Mouse (Mus musculus) limb, embryonic 14.5 days (tissue): ENCODE results near the gene Mlf2. TPM values are rescaled to one million over a fixed set of nuclear protein-coding genes. Genes with fewer than 3 reads are reported as not detected.
A peak's percentile ranks its signal among the peaks of the same experiment; 100 is the strongest.

Experiments used
- ATAC-seq: fragments of 200-750 bp; cut with Nextera tagmentation; 2 replicates; pipeline ENCODE4 v1.8.0; 2017; ENCODE audit warnings: low read depth, moderate number of reproducible peaks, moderate TSS enrichment; ENCODE audit not compliant: low FRiP score
- DNase-seq: peaks from one replicate; pipeline ENCODE4 v3.0.0-alpha.2; 2015; ENCODE audit warnings: low spot score
- H3K27ac ChIP-seq: fragments of 300-500 bp; sonication (generic); replicated peaks from 2 replicates; pipeline ENCODE4 v1.5.1; 2014; ENCODE audit warnings: low read depth, mild to moderate bottlenecking, low read length, moderate library complexity, mixed read lengths
- H3K27me3 ChIP-seq: fragments of 300-500 bp; sonication (generic); 2 replicates; pipeline ENCODE4 v1.6.1; 2014; ENCODE audit warnings: low read length, mixed read lengths; ENCODE audit not compliant: control insufficient read depth, insufficient read depth
- H3K36me3 ChIP-seq: fragments of 300-500 bp; sonication (generic); 2 replicates; pipeline ENCODE4 v1.6.1; 2014; ENCODE audit warnings: mild to moderate bottlenecking, low read length, moderate library complexity, mixed read lengths; ENCODE audit not compliant: control insufficient read depth, insufficient read depth
- H3K4me1 ChIP-seq: fragments of 300-500 bp; sonication (generic); 2 replicates; pipeline ENCODE4 v1.6.1; 2014; ENCODE audit warnings: antibody characterized with exemption, low read length, mixed read lengths; ENCODE audit not compliant: control insufficient read depth, insufficient read depth
- H3K4me2 ChIP-seq: fragments of 300-500 bp; sonication (generic); replicated peaks from 2 replicates; pipeline ENCODE4 v1.6.1; 2014; ENCODE audit warnings: low read depth, mild to moderate bottlenecking, low read length, moderate library complexity; ENCODE audit not compliant: severe bottlenecking
- H3K4me3 ChIP-seq: fragments of 300-500 bp; sonication (generic); replicated peaks from 2 replicates; pipeline ENCODE4 v1.5.1; 2014; ENCODE audit warnings: low read length
- H3K9ac ChIP-seq: fragments of 300-500 bp; sonication (generic); 2 replicates; pipeline ENCODE4 v1.6.1; 2014; ENCODE audit warnings: mild to moderate bottlenecking, low read depth, low read length, moderate library complexity; ENCODE audit not compliant: severe bottlenecking
- H3K9me3 ChIP-seq: fragments of 300-500 bp; sonication (generic); 2 replicates; pipeline ENCODE4 v1.6.1; 2016; ENCODE audit warnings: low read length; ENCODE audit not compliant: control insufficient read depth
- POLR2A ChIP-seq: fragments of 200-500 bp; IDR thresholded peaks from 2 replicates; pipeline ENCODE4 v1.8.0; 2012; ENCODE audit warnings: inconsistent platforms, mild to moderate bottlenecking, moderate library complexity, borderline replicate concordance; ENCODE audit not compliant: insufficient read depth, insufficient read length; ENCODE audit errors: extremely low read depth
- WGBS: fragments of 180-500 bp; shearing (Covaris S2); extraction: QIAGEN DNeasy Blood & Tissue Kit; methylation state at CpG from one replicate; pipeline ENCODE4 v1.1.7; 2014; 5-methylcytosine and 5-hydroxymethylcytosine counted together
- polyA plus RNA-seq, 2 experiments: library from polyadenylated mRNA; depleted of rRNA in 1 of 2; stranded (reverse) in 1 of 2; unstranded in 1 of 2; fragments of >200 nt; fragmentation: Nextera tagmentation in 1 of 2; extraction: Ambion mirVana in 1 of 2; gene quantifications; 2 replicates each; pipeline versions ENCODE4 v1.2.1 to v1.2.3; 2012 to 2014

Mlf2 gene
- polyA plus RNA-seq, 2 experiments: 355 to 407 TPM

DNA sequence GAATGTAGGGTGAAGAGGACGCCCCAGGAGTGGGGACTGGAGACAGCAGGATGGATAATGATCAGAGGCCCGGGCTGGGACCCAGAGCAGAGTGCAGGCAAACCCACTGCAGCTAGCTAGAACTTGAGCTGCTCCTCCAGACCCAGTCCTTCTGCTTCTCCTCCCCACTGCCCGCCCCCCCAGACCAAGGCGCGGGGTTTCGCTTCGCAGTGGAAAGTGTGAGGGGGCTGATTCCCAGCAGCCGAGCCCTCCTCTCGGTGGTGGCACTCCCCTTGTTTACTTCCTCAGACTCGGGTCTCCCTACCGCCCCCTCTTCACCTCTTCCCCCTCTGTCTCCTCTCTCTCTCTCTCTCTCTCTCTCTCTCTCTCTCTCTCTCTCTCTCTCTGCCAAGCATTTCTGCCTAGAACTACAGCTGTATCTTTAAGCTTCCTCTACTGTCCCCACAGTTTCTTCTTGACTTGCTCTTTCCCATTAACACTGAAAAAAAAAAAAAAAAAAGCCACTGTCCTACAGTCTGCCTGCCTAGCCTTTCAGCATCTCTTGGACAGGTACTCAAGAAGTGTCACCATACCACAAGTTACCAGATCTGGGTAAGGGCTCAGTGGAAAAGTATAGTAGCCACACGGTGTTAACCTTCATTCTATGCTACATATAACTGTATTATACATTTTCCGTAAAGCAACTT, 19.5 kb upstream of the Mlf2 start, which contains the start of gene Lag3:
Lag3 (minus strand) TSS at position 173 of the 686 bp plus-strand sequence.
- ATAC-seq: no peak; the same call in 1 of the 2 replicates
- DNase-seq: no peak

DNA sequence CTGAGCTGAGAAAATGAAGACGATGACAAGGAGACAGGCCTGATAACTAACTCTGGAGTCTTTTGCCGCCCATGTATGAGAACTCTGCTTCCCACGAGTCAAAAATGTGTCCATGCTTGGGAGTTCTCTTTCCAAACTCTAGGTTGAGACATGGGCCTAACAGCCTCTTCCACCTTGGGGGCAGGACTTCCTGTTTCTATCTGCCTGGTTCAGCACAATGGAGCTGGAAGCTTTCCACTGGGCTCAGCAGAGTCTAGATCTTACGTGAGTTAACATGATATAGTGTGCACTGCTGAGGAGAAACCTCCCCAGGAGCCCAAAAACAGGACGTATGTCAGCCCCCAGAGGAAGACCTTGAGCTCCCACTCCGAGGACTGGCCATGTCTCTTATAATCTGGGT, 18.0 kb upstream of the Mlf2 start:
- Histone ChIP-seq H3K9me3 (no peaks in the 10 kb centered on the region), H3K4me3 (no peak overlapping the region), H3K4me1 (peaks cover 21% of the 10 kb centered on the region), H3K9ac (no peak overlapping the region), H3K4me2 (no peak overlapping the region), H3K36me3 (peaks cover 26% of the 10 kb centered on the region), H3K27me3 (no peaks in the 10 kb centered on the region), H3K27ac (no peak overlapping the region)
- 76% methylated on average over 6 of the region's 6 CpGs for WGBS
- ATAC-seq (no peak), DNase-seq (no peak)
- TF ChIP-seq POLR2A: no peak

More for the DNA sequence above, 19.5 kb upstream of the Mlf2 start, which contains the start of gene Lag3:
- H3K9me3 ChIP-seq: no peaks in the 10 kb centered on the region
- TF ChIP-seq POLR2A: no peak
- no peaks in the 10 kb centered on the region for H3K27me3 ChIP-seq
- H3K9ac ChIP-seq: peak within 1 kb of the TSS; percentile 40
- H3K4me3 ChIP-seq: no peak within 1 kb of the TSS
- H3K36me3 ChIP-seq: peaks cover 26% of the 10 kb centered on the region
- peak within 1 kb of the TSS; percentile 29; the same call in 1 of the 2 replicates for H3K4me2 ChIP-seq
- WGBS: 20% methylated on average over 11 of the region's 13 CpGs
- no peak within 1 kb of the TSS; the same call in 1 of the 2 replicates for H3K27ac ChIP-seq
- peaks cover 18% of the 10 kb centered on the region for H3K4me1 ChIP-seq

DNA sequence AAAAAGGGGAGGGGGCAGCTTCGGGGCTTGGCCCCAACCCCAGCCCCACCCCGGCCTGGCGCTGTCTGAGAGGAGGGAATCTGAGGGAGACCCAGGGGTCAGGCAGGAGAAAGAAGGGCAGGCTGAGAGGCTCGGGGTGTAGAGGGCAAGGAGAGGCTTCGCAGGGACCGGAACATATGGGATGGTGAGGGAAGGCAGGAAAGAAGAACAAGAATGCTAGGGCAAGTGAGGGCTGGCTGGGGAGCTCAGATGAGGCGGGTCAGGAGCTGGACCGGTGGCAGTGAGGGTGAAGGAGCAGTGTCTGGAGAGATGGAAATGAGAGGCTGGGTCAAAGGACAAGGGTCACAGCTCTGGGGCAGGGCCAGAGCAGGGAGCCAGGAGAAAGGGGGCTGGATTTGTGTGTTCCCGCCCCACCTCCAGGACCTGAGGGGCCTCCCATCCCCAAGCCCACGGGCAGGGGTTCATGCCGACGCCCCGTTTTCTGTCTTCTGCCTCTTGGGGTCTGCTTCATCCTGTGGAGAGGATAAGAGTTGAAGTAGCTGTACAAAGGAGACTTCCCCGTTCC, 17.4 kb upstream of the Mlf2 start:
- H3K27ac ChIP-seq: no peak overlapping the region
- 77% methylated on average over 10 of the region's 14 CpGs for WGBS
- no peak overlapping the region for H3K4me2 ChIP-seq
- DNase-seq (no peak), ATAC-seq (no peak)
- H3K36me3 ChIP-seq: peaks cover 26% of the 10 kb centered on the region
- H3K9me3 ChIP-seq: no peaks in the 10 kb centered on the region
- TF ChIP-seq POLR2A: no peak
- peaks cover 27% of the 10 kb centered on the region for H3K4me1 ChIP-seq
- no peak overlapping the region for H3K9ac ChIP-seq
- no peak overlapping the region for H3K4me3 ChIP-seq
- no peaks in the 10 kb centered on the region for H3K27me3 ChIP-seq

DNA sequence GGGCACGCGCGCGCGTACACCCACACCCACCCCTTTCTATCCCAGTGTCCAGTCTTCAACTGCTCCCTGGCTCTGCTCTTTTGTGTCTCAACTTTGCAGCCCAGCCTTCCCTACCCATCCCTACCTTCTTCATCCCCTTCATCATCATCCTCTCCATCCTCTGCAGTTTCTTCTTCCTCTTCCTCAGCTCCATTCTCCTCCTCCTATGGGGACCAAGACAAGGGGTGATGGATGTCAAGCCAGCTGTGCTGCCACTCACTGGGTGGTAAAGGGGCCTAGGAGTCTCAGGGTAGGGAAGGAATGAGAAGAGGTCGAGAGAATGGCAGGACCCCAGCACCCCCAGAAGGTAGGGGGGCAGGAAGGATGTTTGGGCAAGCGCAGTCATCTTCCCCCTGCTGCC, 16.7 kb upstream of the Mlf2 start:
- DNase-seq (no peak), ATAC-seq (no peak)
- H3K4me1 ChIP-seq: peaks cover 32% of the 10 kb centered on the region
- H3K4me3 ChIP-seq: no peak overlapping the region
- no peak overlapping the region for H3K27ac ChIP-seq
- no peaks in the 10 kb centered on the region for H3K27me3 ChIP-seq
- H3K9me3 ChIP-seq: no peaks in the 10 kb centered on the region
- peaks cover 26% of the 10 kb centered on the region for H3K36me3 ChIP-seq
- H3K4me2 ChIP-seq: no peak overlapping the region
- H3K9ac ChIP-seq: no peak overlapping the region
- whole genome bisulfite sequencing: 84% methylated on average over 7 of the region's 7 CpGs
- TF ChIP-seq POLR2A: no peak

DNA sequence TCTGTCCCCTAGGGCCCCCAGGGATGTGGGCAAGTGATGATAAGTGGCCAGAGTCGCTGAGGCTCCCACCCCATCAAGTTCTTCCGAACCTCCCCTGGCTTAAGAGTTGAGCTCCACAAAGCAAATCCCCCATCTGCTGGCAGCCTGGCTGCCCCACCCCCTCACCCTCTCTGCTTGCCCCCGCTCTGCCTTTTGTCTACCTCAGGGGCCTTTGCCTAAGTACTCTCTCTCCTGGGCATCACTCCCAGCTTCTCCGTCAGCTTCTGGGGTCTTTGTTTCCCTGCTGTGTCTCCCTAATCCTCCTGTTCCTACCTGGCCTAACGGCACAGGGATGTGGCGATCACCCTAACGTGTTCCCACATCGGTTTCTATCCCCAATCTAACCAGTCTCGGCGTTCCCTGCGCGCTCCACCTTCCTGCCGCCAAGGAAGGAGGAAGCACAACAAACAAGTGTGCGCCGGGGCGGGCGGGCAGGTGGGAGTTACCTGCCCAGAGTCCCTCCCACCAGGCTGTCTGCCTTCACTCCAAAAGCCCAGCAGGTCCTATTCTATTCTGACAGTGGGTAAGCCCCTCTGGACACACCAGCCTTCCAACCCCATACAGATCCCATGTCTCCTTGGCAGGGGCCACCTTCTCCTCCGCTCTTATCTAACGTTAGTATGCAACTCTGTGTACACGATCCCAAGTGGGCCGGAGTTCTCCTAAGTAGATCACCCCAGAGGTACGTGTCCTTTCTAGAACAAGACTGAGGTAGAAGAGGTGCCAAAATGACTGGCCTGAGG, 15.8 kb upstream of the Mlf2 start:
- no peak for ATAC-seq
- Histone ChIP-seq H3K9me3 (no peaks in the 10 kb centered on the region), H3K4me2 (peak overlapping the region; percentile 98), H3K27ac (no peak overlapping the region), H3K4me3 (peak overlapping the region; percentile 92), H3K4me1 (peaks cover 26% of the 10 kb centered on the region), H3K27me3 (no peaks in the 10 kb centered on the region), H3K36me3 (peaks cover 26% of the 10 kb centered on the region), H3K9ac (peak overlapping the region; percentile 99)
- TF ChIP-seq POLR2A: no peak
- WGBS: 17% methylated on average over 22 of the region's 22 CpGs
- DNase-seq: no peak
